Comparison of ENCODE assay signal across 9 mouse cellular contexts in the genomic region with DNA sequence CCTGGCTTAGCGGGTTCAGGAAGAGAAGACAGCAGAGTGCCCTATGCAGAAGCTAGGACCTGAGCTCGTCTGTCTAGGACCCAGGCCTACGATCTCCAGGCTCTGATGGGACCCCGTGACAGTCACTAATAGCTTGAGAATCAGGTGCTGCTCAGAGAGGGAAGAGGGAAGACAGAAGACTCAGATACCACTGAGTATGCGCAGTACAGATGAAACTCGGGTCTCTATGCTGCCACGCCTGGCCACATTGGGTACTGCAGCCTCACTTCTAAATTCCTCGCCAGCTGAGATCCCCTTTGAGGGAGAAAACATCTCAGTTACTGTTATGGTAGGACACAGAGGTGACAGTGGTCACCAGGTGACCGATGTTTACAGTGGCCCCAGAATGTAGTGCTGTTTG. TPM values are rescaled to one million over a fixed set of nuclear protein-coding genes. Genes with fewer than 3 reads are reported as not detected.
DNase-seq lines count a peak whose midpoint lies in the region; ATAC-seq and TF ChIP-seq lines count a peak whose summit lies in the region.
"Had no signal": no experiment of that assay in that cellular context is flagged by ENCODE, and none has a peak within 500 bp of the region (broad histone marks: within the 10 kb centered on the region; RNA-seq: fewer than 3 reads in every experiment).

No protein-coding gene starts in this region.

- 0 out of 2 replicates have a peak, but pooled peaks have one; percentile 32 for ATAC-seq in cerebellum, adult (ENCODE audit: insufficient number of reproducible peaks, low FRiP score, low TSS enrichment)
- ATAC-seq in forebrain, embryonic 14.5 days, result peak; percentile 27; the same call in 1 of the 2 replicates
- peak; percentile 63 for ATAC-seq in hindbrain, postnatal 0 days
- no peak for ATAC-seq in limb, embryonic 12.5 days (ENCODE audit: insufficient number of reproducible peaks, insufficient read depth, low FRiP score, low TSS enrichment, low read depth)
- peak; percentile 40 for ATAC-seq in midbrain, embryonic 15.5 days (replicated peaks)

- H3K27ac ChIP-seq in forebrain, embryonic 14.5 days (ENCODE audit: low read depth, low read length), result no peak overlapping the region
- peak overlapping the region; percentile 84 for H3K27ac ChIP-seq in hindbrain, postnatal 0 days
- 0 out of 2 replicates have a peak overlapping the region, but pooled peaks have one; percentile 37 for H3K27ac ChIP-seq in limb, embryonic 12.5 days
- peak overlapping the region; percentile 63 for H3K27ac ChIP-seq in midbrain, embryonic 15.5 days
- H3K27ac ChIP-seq: embryonic facial prominence, embryonic 13.5 days had no signal

- WGBS in forebrain, embryonic 14.5 days, result 50% methylated on average over 9 of the region's 9 CpGs
- 43% methylated on average over 9 of the region's 9 CpGs for WGBS in hindbrain, postnatal 0 days
- 43% methylated on average over 9 of the region's 9 CpGs for whole genome bisulfite sequencing in limb, embryonic 12.5 days
- WGBS in midbrain, embryonic 15.5 days, result 53% methylated on average over 9 of the region's 9 CpGs

- H3K4me3 ChIP-seq in forebrain, embryonic 14.5 days (ENCODE audit: low read depth, low read length), result no peak overlapping the region
- H3K4me3 ChIP-seq in hindbrain, postnatal 0 days (ENCODE audit: low read length), result no peak overlapping the region
- H3K4me3 ChIP-seq in limb, embryonic 12.5 days (replicated peaks), result no peak overlapping the region
- H3K4me3 ChIP-seq in midbrain, embryonic 15.5 days, result no peak overlapping the region
- H3K4me3 ChIP-seq: embryonic facial prominence, embryonic 13.5 days had no signal

- H3K4me2 ChIP-seq in forebrain, embryonic 14.5 days (ENCODE audit: low read length), result no peak overlapping the region
- H3K4me2 ChIP-seq in hindbrain, postnatal 0 days (ENCODE audit: low read depth, low read length), result no peak overlapping the region
- no peak overlapping the region for H3K4me2 ChIP-seq in limb, embryonic 12.5 days
- H3K4me2 ChIP-seq in midbrain, embryonic 15.5 days, result no peak overlapping the region
- H3K4me2 ChIP-seq: embryonic facial prominence, embryonic 13.5 days had no signal

- H3K4me1 ChIP-seq in forebrain, embryonic 14.5 days (ENCODE audit: control insufficient read depth, insufficient read depth, low read length), result no peaks in the 10 kb centered on the region
- H3K4me1 ChIP-seq in hindbrain, postnatal 0 days (ENCODE audit: insufficient read depth, low read length), result 0 out of 2 replicates have a peak, but pooled peaks cover 6% of the 10 kb centered on the region
- H3K4me1 ChIP-seq in limb, embryonic 12.5 days (replicated peaks), result 0 out of 2 replicates have a peak, but pooled peaks cover 4% of the 10 kb centered on the region
- peaks cover 23% of the 10 kb centered on the region for H3K4me1 ChIP-seq in midbrain, embryonic 15.5 days

- H3K27me3 ChIP-seq in forebrain, embryonic 14.5 days (replicated peaks; ENCODE audit: control insufficient read depth, insufficient read depth, low read length), result no peaks in the 10 kb centered on the region
- no peaks in the 10 kb centered on the region for H3K27me3 ChIP-seq in hindbrain, postnatal 0 days (ENCODE audit: insufficient read depth, low read length)
- H3K27me3 ChIP-seq in limb, embryonic 12.5 days, result no peaks in the 10 kb centered on the region
- no peaks in the 10 kb centered on the region for H3K27me3 ChIP-seq in midbrain, embryonic 15.5 days (replicated peaks)
- H3K27me3 ChIP-seq: embryonic facial prominence, embryonic 13.5 days had no signal

- no peak overlapping the region for H3K9ac ChIP-seq in forebrain, embryonic 14.5 days (ENCODE audit: low read length)
- no peak overlapping the region for H3K9ac ChIP-seq in hindbrain, postnatal 0 days (replicated peaks; ENCODE audit: low read length)
- H3K9ac ChIP-seq in limb, embryonic 12.5 days (replicated peaks), result no peak overlapping the region
- no peak overlapping the region for H3K9ac ChIP-seq in midbrain, embryonic 15.5 days
- H3K9ac ChIP-seq: embryonic facial prominence, embryonic 13.5 days had no signal

- no peaks in the 10 kb centered on the region for H3K9me3 ChIP-seq in forebrain, embryonic 14.5 days (replicated peaks; ENCODE audit: control insufficient read depth, low read length)
- H3K9me3 ChIP-seq in hindbrain, postnatal 0 days (ENCODE audit: low read length), result no peaks in the 10 kb centered on the region
- no peaks in the 10 kb centered on the region for H3K9me3 ChIP-seq in limb, embryonic 12.5 days
- no peaks in the 10 kb centered on the region for H3K9me3 ChIP-seq in midbrain, embryonic 15.5 days
- H3K9me3 ChIP-seq: embryonic facial prominence, embryonic 13.5 days had no signal

- peaks cover 25% of the 10 kb centered on the region for H3K36me3 ChIP-seq in forebrain, embryonic 14.5 days (ENCODE audit: control insufficient read depth, insufficient read depth, low read length)
- no peaks in the 10 kb centered on the region; the same call in 1 of the 2 replicates for H3K36me3 ChIP-seq in hindbrain, postnatal 0 days (ENCODE audit: insufficient read depth, low read length)
- peaks cover 25% of the 10 kb centered on the region for H3K36me3 ChIP-seq in limb, embryonic 12.5 days
- H3K36me3 ChIP-seq in midbrain, embryonic 15.5 days (replicated peaks), result no peaks in the 10 kb centered on the region

- peak; percentile 54 for DNase-seq in ovary, postnatal 36 days (ENCODE audit: low spot score)
- no peak for DNase-seq in ovary, adult 18-20 months (ENCODE audit: low spot score)
- DNase-seq in forebrain, embryonic 14.5 days (ENCODE audit: low spot score), result peak; percentile 49
- peak; percentile 83 for DNase-seq in hindbrain, postnatal 0 days (ENCODE audit: low spot score)
- peak; percentile 88 for DNase-seq in testis, postnatal 10 days (ENCODE audit: low spot score)

- TF ChIP-seq CTCF in hindbrain, postnatal 0 days (IDR thresholded peaks at IDR 0.05; ENCODE audit: low read depth), result peak; percentile 96

RNA-seq across cellular contexts. Expression of gene D430019H16Rik, which starts 22.8 kb away (rescaled TPM):
- polyA plus RNA-seq in forebrain, embryonic 14.5 days (2014; fragmentation: Nextera tagmentation; extraction: Ambion mirVana), result 19.4 and 21.7 TPM in 2 replicates
- 140 TPM in 2 replicates for total RNA-seq in hindbrain, postnatal 0 days (2014; rRNA removed)
- 8.6 and 8.9 TPM in 2 replicates for polyA plus RNA-seq in hindbrain, postnatal 0 days (2015; fragmentation: Nextera tagmentation; extraction: Ambion mirVana)
- polyA plus RNA-seq in limb, embryonic 12.5 days (2016; fragmentation: Nextera tagmentation; extraction: Ambion mirVana), result 3.1 and 3.2 TPM in 2 replicates
- 15.3 and 15.5 TPM in 2 replicates for polyA plus RNA-seq in midbrain, embryonic 15.5 days (2015; fragmentation: Nextera tagmentation; extraction: Ambion mirVana)
